Mouse (Mus musculus) kidney, adult 11 months (tissue): ENCODE data around the gene Ntf3.

Experiments used
- DNase-seq: peaks from one replicate; pipeline ENCODE4 v3.0.0; 2022

Gene Ntf3

GRCm38 (mm10) chr6:126155928-126156327 is 10.8 kb downstream of the Ntf3 start:
- DNase-seq: no peak

GRCm38 (mm10) chr6:126154372-126154982 is 12.2 kb downstream of the Ntf3 start:
- DNase-seq: no peak

DNA sequence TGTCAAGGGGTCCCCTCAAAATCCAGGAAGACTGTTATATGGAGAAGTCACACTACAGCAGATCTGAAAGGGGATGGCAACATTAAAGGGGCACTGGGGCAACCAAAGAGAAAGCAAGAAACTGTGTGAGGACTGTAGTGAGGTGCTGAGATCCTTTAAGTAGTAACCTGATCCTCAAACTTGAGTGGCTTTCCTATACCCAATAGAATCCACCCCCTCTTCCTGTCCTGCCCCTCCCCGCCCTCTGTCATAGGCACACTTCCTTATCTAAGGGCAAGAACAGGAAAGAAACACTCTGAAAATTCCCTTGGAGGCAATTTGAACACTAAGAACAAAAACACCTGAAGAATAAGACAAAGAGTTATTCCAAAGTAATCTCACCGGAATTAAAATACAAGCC is 13.6 kb downstream of the Ntf3 start:
- DNase-seq: no peak

DNA sequence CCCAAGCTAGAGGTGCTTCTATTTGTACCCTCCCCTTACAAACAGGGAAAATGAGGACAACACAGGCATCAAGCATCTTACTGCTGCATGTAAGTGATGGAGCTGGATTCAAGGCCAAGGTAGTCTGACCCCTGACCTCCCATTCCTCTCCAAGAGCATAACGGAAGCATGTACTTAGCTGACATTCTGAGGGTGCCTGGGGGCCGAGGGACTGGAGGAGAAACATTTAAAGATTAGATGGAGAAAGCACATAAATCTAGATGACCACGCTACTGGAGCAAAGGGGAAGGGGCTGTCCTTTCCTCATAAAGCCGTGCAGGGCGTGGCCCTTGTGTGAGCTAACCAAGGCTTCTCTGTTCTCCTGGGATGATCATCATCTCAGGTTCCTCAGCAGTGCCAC is 23.1 kb downstream of the Ntf3 start:
- no peak for DNase-seq

- DNase-seq: no peak
These were observed 24.0 kb downstream of the Ntf3 start for GRCm38 (mm10) chr6:126142741-126143140.

GRCm38 (mm10) chr6:126142021-126142554 is 24.6 kb downstream of the Ntf3 start:
- no peak for DNase-seq

DNA sequence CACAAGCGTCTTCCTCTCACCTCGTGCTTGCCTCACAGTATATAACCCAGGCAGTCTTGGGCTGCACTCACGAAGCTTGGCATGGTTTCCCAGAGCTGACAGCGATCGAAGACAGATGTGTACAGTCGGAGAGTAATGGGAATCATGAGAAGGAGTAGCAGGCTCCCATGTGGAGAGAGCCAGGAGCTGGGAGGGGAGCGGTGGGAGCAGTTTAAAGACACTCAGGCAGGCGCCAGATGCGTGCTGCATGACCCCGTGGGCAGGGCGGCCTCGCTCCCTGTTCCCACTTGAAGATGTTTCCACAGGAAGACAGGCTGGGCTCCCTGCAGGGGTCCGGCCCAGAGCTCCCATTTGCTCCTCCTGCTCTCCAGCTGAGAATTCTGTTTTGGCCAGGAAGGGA is 25.2 kb downstream of the Ntf3 start:
- peak; percentile 74 for DNase-seq

- no peak for DNase-seq
These were observed 25.7 kb downstream of the Ntf3 start for GRCm38 (mm10) chr6:126140961-126141360.

GRCm38 (mm10) chr6:126140416-126140815 is 26.3 kb downstream of the Ntf3 start:
- peak; percentile 34 for DNase-seq

DNA sequence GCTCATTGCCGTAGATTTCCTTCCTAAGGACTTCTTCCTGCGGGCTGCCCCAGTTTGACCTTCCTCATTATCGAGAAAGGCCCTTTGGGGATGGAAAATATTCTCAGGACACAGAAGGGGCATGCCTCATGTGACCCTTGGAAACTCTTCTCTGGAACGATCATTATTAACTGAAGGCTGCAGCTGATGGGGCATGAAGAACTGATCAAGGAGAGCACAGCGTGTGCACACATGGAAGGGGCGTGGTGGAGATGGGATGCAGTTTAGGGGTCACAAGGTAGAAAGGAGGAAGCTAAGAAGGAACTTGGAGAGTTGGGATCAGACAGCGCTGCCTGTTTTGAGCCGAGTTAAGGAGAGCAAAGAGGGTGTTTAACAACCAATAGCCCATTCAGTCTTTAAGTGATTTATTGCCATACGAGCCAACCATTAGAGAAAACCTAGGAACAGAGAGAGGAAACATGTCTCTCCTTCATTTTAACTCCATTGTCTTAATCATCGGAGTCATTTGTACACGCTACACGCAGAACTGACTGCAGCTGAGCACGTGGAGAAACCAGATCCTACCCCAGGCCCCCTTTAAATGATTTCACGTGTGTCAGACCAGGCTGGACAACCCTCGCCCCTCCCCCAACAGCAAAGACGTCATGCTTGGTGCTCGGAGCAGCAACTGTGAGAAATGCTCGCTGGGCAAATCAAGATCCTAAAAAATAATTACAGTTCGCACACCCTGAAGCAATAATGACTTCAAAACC is 32.4 kb downstream of the Ntf3 start:
- DNase-seq: peak; percentile 42

DNA sequence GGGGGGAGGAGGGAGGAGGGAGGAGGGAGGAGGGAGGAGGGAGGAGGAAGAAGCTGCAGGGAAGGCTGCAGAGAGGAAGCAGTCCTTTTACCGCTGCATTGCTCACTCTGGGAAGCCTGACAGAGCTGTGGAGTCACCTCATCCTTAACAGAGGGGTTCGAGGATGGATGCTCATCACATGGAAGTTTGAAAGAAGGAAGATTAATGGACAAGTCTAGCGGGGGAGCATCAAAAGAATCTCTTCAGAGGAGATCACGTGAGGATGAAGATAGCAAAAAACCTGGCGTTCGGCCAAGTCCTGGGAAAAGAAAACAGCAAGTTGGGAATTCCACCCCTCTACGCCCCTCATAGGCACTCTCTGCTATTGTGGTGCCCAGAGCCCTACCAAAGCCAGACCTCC is 38.5 kb downstream of the Ntf3 start:
- no peak for DNase-seq

- DNase-seq: no peak
These were observed 48.5 kb downstream of the Ntf3 start for GRCm38 (mm10) chr6:126118247-126118646.

- DNase-seq: no peak
These were observed 49.5 kb downstream of the Ntf3 start for GRCm38 (mm10) chr6:126117191-126117590.

- DNase-seq: no peak
These were observed 51.6 kb downstream of the Ntf3 start for GRCm38 (mm10) chr6:126114934-126115633.

GRCm38 (mm10) chr6:126110892-126111835 is 55.5 kb downstream of the Ntf3 start:
- no peak for DNase-seq

DNA sequence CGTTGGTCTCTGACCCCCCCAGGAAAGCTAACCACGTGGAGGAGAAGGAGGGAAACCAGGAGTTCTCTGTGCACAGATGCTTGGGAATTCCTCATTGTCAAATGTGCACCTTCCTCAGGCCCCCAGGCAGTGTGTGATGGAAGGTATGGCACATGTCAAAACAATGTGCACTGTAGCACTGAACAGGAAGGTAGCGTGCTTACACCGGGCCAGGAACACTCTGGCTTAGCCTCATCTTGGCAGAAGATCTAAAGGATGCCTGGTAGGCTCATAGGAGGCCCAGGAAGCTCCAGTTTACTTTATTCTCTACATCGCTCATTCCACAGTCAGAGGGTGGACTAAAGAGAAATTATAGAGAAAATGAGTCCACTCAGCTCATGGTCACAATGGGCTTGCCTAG is 57.5 kb downstream of the Ntf3 start:
- DNase-seq: no peak

DNA sequence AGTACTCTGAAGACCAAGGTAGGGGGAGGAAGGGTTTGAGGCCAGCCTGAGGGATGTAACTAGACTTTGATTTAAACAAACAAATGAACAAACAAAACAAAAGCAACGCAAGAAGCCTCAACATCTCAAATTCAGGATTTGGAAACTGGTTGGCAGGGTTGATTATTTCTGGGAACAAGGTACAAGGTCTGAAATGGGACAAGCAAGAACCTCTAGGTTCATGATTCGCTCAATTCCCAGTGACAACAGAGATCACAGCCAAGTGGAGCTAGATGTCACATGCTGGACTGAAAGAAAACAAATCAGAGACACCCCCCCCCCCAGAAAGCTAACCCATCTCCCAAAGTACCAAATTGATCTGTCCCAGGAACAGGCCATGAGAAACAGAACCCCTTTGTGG is 57.9 kb downstream of the Ntf3 start:
- no peak for DNase-seq

- DNase-seq: no peak
These were observed 59.3 kb downstream of the Ntf3 start for GRCm38 (mm10) chr6:126107398-126107797.

DNA sequence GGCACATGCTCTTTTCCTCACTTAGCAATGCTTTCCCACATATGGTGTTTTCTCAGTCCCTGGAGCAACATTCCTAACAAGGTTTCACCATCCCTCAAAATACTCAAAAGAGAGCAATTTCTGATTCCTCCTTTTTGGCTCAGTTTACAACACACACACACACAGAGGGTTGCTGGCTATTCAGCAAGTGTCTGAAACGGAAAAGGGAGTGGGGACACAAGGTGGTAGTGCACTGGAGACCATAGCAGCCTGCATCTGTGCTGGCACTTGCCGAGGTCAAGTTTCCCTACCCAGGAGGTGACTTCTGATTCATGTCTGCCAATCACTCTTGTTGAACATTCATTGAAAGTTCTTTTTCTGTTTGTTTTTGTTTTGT is 59.9 kb downstream of the Ntf3 start:
- no peak for DNase-seq

- peak; percentile 42 for DNase-seq
These were observed 60.5 kb downstream of the Ntf3 start for GRCm38 (mm10) chr6:126106051-126106797.

- DNase-seq: no peak
These were observed 61.5 kb downstream of the Ntf3 start for GRCm38 (mm10) chr6:126105083-126105740.
